Mouse (Mus musculus) heart, embryonic 11.5 days (tissue): ENCODE data around the gene Atp2a3. TPM values are rescaled to one million over a fixed set of nuclear protein-coding genes. Genes with fewer than 3 reads are reported as not detected.

Experiments
- ATAC-seq: fragments of 200-750 bp; cut with Nextera tagmentation; replicated peaks from 2 replicates; pipeline ENCODE4 v1.8.0; 2017; ENCODE audit warnings: moderate library complexity; ENCODE audit not compliant: insufficient number of reproducible peaks, low FRiP score, low TSS enrichment
- H3K27ac ChIP-seq: fragments of 300-500 bp; sonication (generic); 2 replicates; pipeline ENCODE4 v1.5.1; 2014; ENCODE audit warnings: mild to moderate bottlenecking, low read depth, low read length
- H3K27me3 ChIP-seq: fragments of 300-500 bp; sonication (generic); 2 replicates; pipeline ENCODE4 v1.6.1; 2014; ENCODE audit warnings: mild to moderate bottlenecking, low read length, mixed read lengths; ENCODE audit not compliant: control insufficient read depth, insufficient read depth
- H3K36me3 ChIP-seq: fragments of 300-500 bp; sonication (generic); 2 replicates; pipeline ENCODE4 v1.6.1; 2014; ENCODE audit warnings: mild to moderate bottlenecking, low read length, moderate library complexity, mixed read lengths; ENCODE audit not compliant: control insufficient read depth, insufficient read depth
- H3K4me1 ChIP-seq: fragments of 300-500 bp; sonication (generic); 2 replicates; pipeline ENCODE4 v1.6.1; 2014; ENCODE audit warnings: low read length; ENCODE audit not compliant: control insufficient read depth, insufficient read depth
- H3K4me2 ChIP-seq: fragments of 300-500 bp; sonication (generic); 2 replicates; pipeline ENCODE4 v1.6.1; 2014; ENCODE audit warnings: mild to moderate bottlenecking, moderate library complexity
- H3K4me3 ChIP-seq: fragments of 300-500 bp; sonication (generic); 2 replicates; pipeline ENCODE4 v1.5.1; 2014; ENCODE audit warnings: low read depth, low read length
- H3K9ac ChIP-seq: fragments of 300-500 bp; sonication (generic); 2 replicates; pipeline ENCODE4 v1.6.1; 2014; ENCODE audit warnings: mild to moderate bottlenecking, low read depth, low read length, moderate library complexity
- H3K9me3 ChIP-seq: fragments of 300-500 bp; sonication (generic); replicated peaks from 2 replicates; pipeline ENCODE4 v1.6.1; 2016; ENCODE audit warnings: low read length; ENCODE audit not compliant: control insufficient read depth
- WGBS: fragments of 180-500 bp; shearing (Covaris S2); extraction: QIAGEN DNeasy Blood & Tissue Kit; methylation state at CpG from one replicate; pipeline ENCODE4 v1.1.7; 2014; ENCODE audit not compliant: insufficient replicate concordance; 5-methylcytosine and 5-hydroxymethylcytosine counted together
- polyA plus RNA-seq: library from polyadenylated mRNA; unstranded; fragments of >200 nt; fragmentation: Nextera tagmentation; extraction: Ambion mirVana; gene quantifications from 2 replicates; pipeline ENCODE4 v1.2.1, GENCODE M21; 2014

The Atp2a3 gene
- polyA plus RNA-seq, 1 experiment from 2014 or later: 2.1 TPM

GRCm38 (mm10) chr11:72987807-72988206, 26.8 kb downstream of the Atp2a3 start:
- Histone ChIP-seq H3K9ac (no peak overlapping the region), H3K27ac (no peak overlapping the region), H3K9me3 (no peaks in the 10 kb centered on the region), H3K4me1 (peaks cover 21% of the 10 kb centered on the region), H3K4me2 (no peak overlapping the region), H3K36me3 (no peaks in the 10 kb centered on the region), H3K27me3 (no peaks in the 10 kb centered on the region), H3K4me3 (no peak overlapping the region)
- 36% methylated on average over 5 of the region's 5 CpGs for WGBS
- ATAC-seq: no peak

GRCm38 (mm10) chr11:72989044-72989443, 28.1 kb downstream of the Atp2a3 start:
- peaks cover 21% of the 10 kb centered on the region for H3K4me1 ChIP-seq
- no peak overlapping the region for H3K9ac ChIP-seq
- no peaks in the 10 kb centered on the region for H3K27me3 ChIP-seq
- no peak overlapping the region for H3K4me3 ChIP-seq
- no peak overlapping the region for H3K27ac ChIP-seq
- ATAC-seq: no peak
- no peaks in the 10 kb centered on the region for H3K9me3 ChIP-seq
- no peaks in the 10 kb centered on the region for H3K36me3 ChIP-seq
- WGBS: 72% methylated on average over 6 of the region's 6 CpGs
- H3K4me2 ChIP-seq: no peak overlapping the region

GRCm38 (mm10) chr11:72990688-72991087, 29.7 kb downstream of the Atp2a3 start:
- Histone ChIP-seq H3K4me1 (peaks cover 21% of the 10 kb centered on the region), H3K36me3 (no peaks in the 10 kb centered on the region), H3K9me3 (no peaks in the 10 kb centered on the region), H3K9ac (no peak overlapping the region), H3K27me3 (no peaks in the 10 kb centered on the region), H3K27ac (no peak overlapping the region), H3K4me2 (no peak overlapping the region), H3K4me3 (no peak overlapping the region)
- ATAC-seq: no peak
- WGBS: 75% methylated on average over 9 of the region's 9 CpGs

- Histone ChIP-seq H3K27ac (no peak overlapping the region), H3K4me2 (no peak overlapping the region; the same call in 1 of the 2 replicates), H3K9me3 (no peaks in the 10 kb centered on the region), H3K4me3 (no peak overlapping the region), H3K27me3 (no peaks in the 10 kb centered on the region), H3K4me1 (peaks cover 21% of the 10 kb centered on the region), H3K36me3 (no peaks in the 10 kb centered on the region), H3K9ac (no peak overlapping the region)
- 41% methylated on average over 9 of the region's 9 CpGs for WGBS
- no peak for ATAC-seq
These were observed 31.0 kb downstream of the Atp2a3 start for GRCm38 (mm10) chr11:72991961-72992360.

- Histone ChIP-seq H3K27me3 (no peaks in the 10 kb centered on the region), H3K4me1 (peaks cover 22% of the 10 kb centered on the region), H3K4me3 (no peak overlapping the region), H3K36me3 (no peaks in the 10 kb centered on the region), H3K4me2 (no peak overlapping the region), H3K9ac (no peak overlapping the region), H3K27ac (no peak overlapping the region), H3K9me3 (no peaks in the 10 kb centered on the region)
- no peak for ATAC-seq
- WGBS: 82% methylated on average over 6 of the region's 6 CpGs
These were observed 35.4 kb downstream of the Atp2a3 start for GRCm38 (mm10) chr11:72996346-72996745.

GRCm38 (mm10) chr11:72996781-72997180, 35.8 kb downstream of the Atp2a3 start:
- H3K4me3 ChIP-seq: no peak overlapping the region
- H3K4me2 ChIP-seq: no peak overlapping the region
- H3K9ac ChIP-seq: no peak overlapping the region
- H3K9me3 ChIP-seq: no peaks in the 10 kb centered on the region
- H3K27me3 ChIP-seq: no peaks in the 10 kb centered on the region
- peaks cover 20% of the 10 kb centered on the region for H3K4me1 ChIP-seq
- WGBS: 78% methylated on average over 2 of the region's 2 CpGs
- H3K27ac ChIP-seq: no peak overlapping the region
- ATAC-seq: no peak
- no peaks in the 10 kb centered on the region for H3K36me3 ChIP-seq

GRCm38 (mm10) chr11:72997529-72998326, 36.8 kb downstream of the Atp2a3 start:
- ATAC-seq: no peak
- WGBS: 47% methylated on average over 13 of the region's 13 CpGs
- Histone ChIP-seq H3K9ac (no peak overlapping the region), H3K4me1 (peaks cover 14% of the 10 kb centered on the region), H3K4me2 (no peak overlapping the region), H3K27me3 (no peaks in the 10 kb centered on the region), H3K9me3 (no peaks in the 10 kb centered on the region), H3K36me3 (no peaks in the 10 kb centered on the region), H3K4me3 (no peak overlapping the region), H3K27ac (no peak overlapping the region)

GRCm38 (mm10) chr11:72998771-72999170, 37.8 kb downstream of the Atp2a3 start, which contains the start of gene P2rx1:
Gene P2rx1 (plus strand): TSS chr11:72999103.
- Histone ChIP-seq H3K4me3 (no peak within 1 kb of the TSS), H3K9ac (no peak within 1 kb of the TSS), H3K27ac (no peak within 1 kb of the TSS), H3K4me2 (0 out of 2 replicates have a peak within 1 kb of the TSS, but pooled peaks have one; percentile 0), H3K4me1 (peaks cover 14% of the 10 kb centered on the region), H3K9me3 (no peaks in the 10 kb centered on the region), H3K36me3 (no peaks in the 10 kb centered on the region), H3K27me3 (no peaks in the 10 kb centered on the region)
- no peak; the same call in 1 of the 2 replicates for ATAC-seq
- 29% methylated on average over 8 of the region's 8 CpGs for WGBS

- H3K4me2 ChIP-seq: no peak overlapping the region
- H3K9me3 ChIP-seq: no peaks in the 10 kb centered on the region
- no peak overlapping the region for H3K27ac ChIP-seq
- no peak overlapping the region for H3K9ac ChIP-seq
- 12% methylated on average over 6 of the region's 6 CpGs for WGBS
- no peak for ATAC-seq
- H3K27me3 ChIP-seq: no peaks in the 10 kb centered on the region
- no peak overlapping the region for H3K4me3 ChIP-seq
- peaks cover 14% of the 10 kb centered on the region for H3K4me1 ChIP-seq
- H3K36me3 ChIP-seq: no peaks in the 10 kb centered on the region
These were observed 40.1 kb downstream of the Atp2a3 start for GRCm38 (mm10) chr11:73001029-73001428.
